Comparison of ENCODE assay signal across 9 mouse cellular contexts in genomic region chr3:104905389-104905788, GRCm38 (mm10). TPM values are rescaled to one million over a fixed set of nuclear protein-coding genes. Genes with fewer than 3 reads are reported as not detected.
"Had no signal": no experiment of that assay in that cellular context is flagged by ENCODE, and none has a peak within 500 bp of the region (broad histone marks: within the 10 kb centered on the region; RNA-seq: fewer than 3 reads in every experiment).

No protein-coding gene starts in this region.

- H3K4me2 ChIP-seq: intestine, embryonic 15.5 days; limb, embryonic 13.5 days; midbrain, embryonic 12.5 days had no signal

- DNase-seq: kidney, adult 18-20 months; kidney, postnatal 10 days; lung, adult 18-20 months; thymus, adult 18-20 months; thymus, postnatal 14 days had no signal

- H3K27me3 ChIP-seq: intestine, embryonic 15.5 days; limb, embryonic 13.5 days; midbrain, embryonic 12.5 days had no signal

- H3K4me3 ChIP-seq: intestine, embryonic 15.5 days; limb, embryonic 13.5 days; midbrain, embryonic 12.5 days had no signal

RNA-seq across cellular contexts. Expression of gene Wnt2b, which starts 56.3 kb away (rescaled TPM):
- total RNA-seq: megakaryocyte-erythroid progenitor cell, adult 5-6 weeks had no signal
